Mouse (Mus musculus) thymus, adult 2 months (tissue): ENCODE measurements around the gene Ndufc1.

ENCODE experiments used
- CTCF ChIP-seq: fragments of 200-500 bp; IDR thresholded peaks from 2 replicates; pipeline ENCODE4 v1.5.1; 2012; ENCODE audit warnings: mild to moderate bottlenecking, control low read depth, low read length, moderate library complexity, borderline replicate concordance; ENCODE audit not compliant: control insufficient read depth, poor library complexity, insufficient read depth; ENCODE audit errors: extremely low read depth
- POLR2A ChIP-seq: fragments of 200-500 bp; IDR thresholded peaks from 2 replicates; pipeline ENCODE4 v1.6.1; 2012; ENCODE audit warnings: mild to moderate bottlenecking, low read length, control low read depth, moderate library complexity; ENCODE audit not compliant: control insufficient read depth, poor library complexity, insufficient read depth; ENCODE audit errors: extremely low read depth

GRCm38 (mm10) chr3:51372883-51373282 is 35.9 kb downstream of the Ndufc1 start:
- TF ChIP-seq CTCF (no peak), POLR2A (no peak)
